21 mouse cellular contexts compared by ENCODE assay signal in the genomic region with DNA sequence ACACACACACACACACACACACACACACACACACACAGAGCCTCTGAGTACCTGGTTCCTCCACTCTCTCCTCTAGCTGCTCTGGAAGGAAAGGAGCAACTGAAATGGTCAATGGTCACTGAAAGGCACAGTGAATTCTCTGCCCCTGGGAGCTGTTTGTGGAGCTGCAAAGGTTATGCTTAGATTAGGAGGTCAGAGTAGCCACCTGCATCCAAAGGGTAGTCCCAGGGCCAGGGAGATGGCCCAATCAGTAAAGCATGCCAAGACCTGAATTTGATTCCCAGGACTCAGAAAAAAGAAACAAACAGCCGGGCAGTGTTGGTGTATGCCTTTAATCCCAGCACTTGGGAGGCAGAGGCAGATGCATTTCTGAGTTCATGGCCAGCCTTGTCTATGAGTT. TPM values are rescaled to one million over a fixed set of nuclear protein-coding genes. Genes with fewer than 3 reads are reported as not detected.
A peak's percentile ranks its signal among the peaks of the same experiment; 100 is the strongest.
DNase-seq lines count a peak whose midpoint lies in the region; ATAC-seq and TF ChIP-seq lines count a peak whose summit lies in the region.
"Had no signal": no experiment of that assay in that cellular context is flagged by ENCODE, and none has a peak within 500 bp of the region (broad histone marks: within the 10 kb centered on the region; RNA-seq: fewer than 3 reads in every experiment).

No protein-coding gene starts in this region.

- 74% methylated on average over 1 of the region's 1 CpGs for WGBS in heart, embryonic 13.5 days
- 73% methylated on average over 1 of the region's 1 CpGs for WGBS in limb, embryonic 10.5 days
- WGBS in liver, postnatal 0 days (ENCODE audit: insufficient replicate concordance): 35% methylated on average over 1 of the region's 1 CpGs
- 100% methylated on average over 1 of the region's 1 CpGs for WGBS in thymus, adult 2 months

- TF ChIP-seq POLR2A in MEL (IDR thresholded peaks at IDR 0.05; ENCODE audit: control insufficient read depth in 1 of 2, insufficient read depth in 1 of 2, low read depth in 1 of 2, low read length in 2 of 2, poor library complexity in 1 of 2): no peak
- no peak for TF ChIP-seq POLR2A in thymus, adult 2 months (IDR thresholded peaks at IDR 0.05; ENCODE audit: control insufficient read depth, extremely low read depth, insufficient read depth, low read length, poor library complexity)

- H3K27ac ChIP-seq in heart, embryonic 13.5 days (replicated peaks): no peak overlapping the region
- no peak overlapping the region for H3K27ac ChIP-seq in MEL (ENCODE audit: control insufficient read depth, low read depth, low read length)
- H3K27ac ChIP-seq in limb, embryonic 10.5 days: peak overlapping the region; percentile 73
- no peak overlapping the region for H3K27ac ChIP-seq in liver, postnatal 0 days (ENCODE audit: low read depth)
- H3K27ac ChIP-seq in thymus, adult 2 months (ENCODE audit: control insufficient read depth, insufficient read depth, low read length): no peak overlapping the region
- H3K27ac ChIP-seq: hindbrain, embryonic 14.5 days; macrophage; midbrain, embryonic 15.5 days had no signal

- H3K27me3 ChIP-seq in heart, embryonic 13.5 days (replicated peaks): no peaks in the 10 kb centered on the region
- no peaks in the 10 kb centered on the region for H3K27me3 ChIP-seq in MEL (ENCODE audit: control insufficient read depth in 1 of 2, insufficient read depth in 2 of 2, low read length in 2 of 2)
- no peaks in the 10 kb centered on the region for H3K27me3 ChIP-seq in limb, embryonic 10.5 days (ENCODE audit: low read depth, poor library complexity, severe bottlenecking)
- no peaks in the 10 kb centered on the region for H3K27me3 ChIP-seq in liver, postnatal 0 days (ENCODE audit: insufficient read depth, low read length)
- no peaks in the 10 kb centered on the region for H3K27me3 ChIP-seq in thymus, adult 2 months (ENCODE audit: control insufficient read depth, insufficient read depth, low read length)
- H3K27me3 ChIP-seq: embryonic facial prominence, embryonic 12.5 days; forebrain, embryonic 15.5 days; limb, embryonic 13.5 days; midbrain, embryonic 15.5 days had no signal

- no peaks in the 10 kb centered on the region for H3K9me3 ChIP-seq in heart, embryonic 13.5 days
- no peaks in the 10 kb centered on the region for H3K9me3 ChIP-seq in MEL (replicated peaks; ENCODE audit: insufficient read depth, low read length)
- H3K9me3 ChIP-seq in limb, embryonic 10.5 days (replicated peaks): no peaks in the 10 kb centered on the region
- H3K9me3 ChIP-seq in liver, postnatal 0 days (ENCODE audit: low read length): no peaks in the 10 kb centered on the region
- H3K9me3 ChIP-seq: embryonic facial prominence, embryonic 12.5 days; forebrain, embryonic 15.5 days; limb, embryonic 13.5 days; midbrain, embryonic 15.5 days had no signal

- no peaks in the 10 kb centered on the region for H3K36me3 ChIP-seq in heart, embryonic 13.5 days
- peaks cover 0 to 8% of the 10 kb centered on the region in 2 experiments; a peak in 2 of 4 replicates for H3K36me3 ChIP-seq in MEL (ENCODE audit: control insufficient read depth in 1 of 2, insufficient read depth in 2 of 2, low read length in 2 of 2)
- no peaks in the 10 kb centered on the region for H3K36me3 ChIP-seq in limb, embryonic 10.5 days
- no peaks in the 10 kb centered on the region for H3K36me3 ChIP-seq in liver, postnatal 0 days (replicated peaks; ENCODE audit: insufficient read depth, low read length)
- H3K36me3 ChIP-seq in thymus, adult 2 months (ENCODE audit: control insufficient read depth, insufficient read depth, low read length): no peaks in the 10 kb centered on the region
- H3K36me3 ChIP-seq: embryonic facial prominence, embryonic 12.5 days; forebrain, embryonic 15.5 days; limb, embryonic 13.5 days; midbrain, embryonic 15.5 days had no signal

- H3K9ac ChIP-seq in heart, embryonic 13.5 days: peak overlapping the region; percentile 33; the same call in 1 of the 2 replicates
- no peak overlapping the region for H3K9ac ChIP-seq in MEL (ENCODE audit: control insufficient read depth, low read depth, low read length, poor library complexity, severe bottlenecking)
- H3K9ac ChIP-seq in liver, postnatal 0 days (replicated peaks): no peak overlapping the region
- H3K9ac ChIP-seq: embryonic facial prominence, embryonic 12.5 days; forebrain, embryonic 15.5 days; hindbrain, embryonic 14.5 days; limb, embryonic 13.5 days; midbrain, embryonic 15.5 days had no signal

- H3K4me2 ChIP-seq in heart, embryonic 13.5 days: no peak overlapping the region
- no peak overlapping the region for H3K4me2 ChIP-seq in liver, postnatal 0 days (ENCODE audit: low read depth, low read length)
- H3K4me2 ChIP-seq: embryonic facial prominence, embryonic 12.5 days; forebrain, embryonic 15.5 days; hindbrain, embryonic 14.5 days; limb, embryonic 13.5 days; midbrain, embryonic 15.5 days had no signal

- no peak for ATAC-seq in heart, embryonic 13.5 days (ENCODE audit: extremely low read depth, insufficient number of reproducible peaks, low FRiP score, low TSS enrichment)
- peak; percentile 51; the same call in 1 of the 2 replicates for ATAC-seq in liver, postnatal 0 days
- ATAC-seq: CD4-positive, CD25-positive, alpha-beta regulatory T cell, adult 4 months; midbrain, embryonic 15.5 days had no signal

- no peak for TF ChIP-seq RAD21 in MEL (IDR thresholded peaks at IDR 0.05; ENCODE audit: low read depth, low read length)

- peaks cover 16% of the 10 kb centered on the region for H3K4me1 ChIP-seq in heart, embryonic 13.5 days
- H3K4me1 ChIP-seq in MEL (ENCODE audit: control insufficient read depth in 1 of 2, insufficient read depth in 2 of 2, low read length in 2 of 2): peaks cover 6 to 11% of the 10 kb centered on the region in 2 experiments
- H3K4me1 ChIP-seq in limb, embryonic 10.5 days: peaks cover 61% of the 10 kb centered on the region
- H3K4me1 ChIP-seq in liver, postnatal 0 days (ENCODE audit: insufficient read depth): no peaks in the 10 kb centered on the region
- H3K4me1 ChIP-seq in thymus, adult 2 months (replicated peaks; ENCODE audit: control insufficient read depth, insufficient read depth, low read length): no peaks in the 10 kb centered on the region

- TF ChIP-seq EP300 in MEL (IDR thresholded peaks at IDR 0.05; ENCODE audit: low read depth in 1 of 2, low read length in 2 of 2): no peak
- no peak for TF ChIP-seq EP300 in liver, postnatal 0 days (IDR thresholded peaks at IDR 0.05; ENCODE audit: low read depth)

- no peaks in the 10 kb centered on the region for H3K79me2 ChIP-seq in MEL (ENCODE audit: control insufficient read depth, insufficient read depth, low read length, poor library complexity)

- TF ChIP-seq CTCF in MEL (IDR thresholded peaks at IDR 0.05 in 2 of 3, conservative IDR thresholded peaks at IDR 0.05 in 1 of 3; ENCODE audit: control insufficient read depth in 1 of 3, insufficient read depth in 1 of 3, low read depth in 2 of 3, low read length in 3 of 3, poor library complexity in 1 of 3, severe bottlenecking in 1 of 3): no peak
- no peak for TF ChIP-seq CTCF in liver, postnatal 0 days (IDR thresholded peaks at IDR 0.05; ENCODE audit: low read depth)
- no peak for TF ChIP-seq CTCF in thymus, adult 2 months (IDR thresholded peaks at IDR 0.05; ENCODE audit: borderline replicate concordance, control insufficient read depth, extremely low read depth, insufficient read depth, low read length, poor library complexity)

- no peak overlapping the region for H3K4me3 ChIP-seq in heart, embryonic 13.5 days
- peak overlapping the region; percentile 11 to 54; a peak in 2 of 4 replicates for H3K4me3 ChIP-seq in MEL (ENCODE audit: control insufficient read depth in 1 of 2, insufficient read depth in 1 of 2, low read depth in 2 of 2, low read length in 2 of 2)
- no peak overlapping the region for H3K4me3 ChIP-seq in limb, embryonic 10.5 days
- H3K4me3 ChIP-seq in liver, postnatal 0 days (ENCODE audit: low read depth, low read length): no peak overlapping the region
- no peak overlapping the region for H3K4me3 ChIP-seq in thymus, adult 2 months (ENCODE audit: control insufficient read depth, insufficient read depth, low read length)
- H3K4me3 ChIP-seq: embryonic facial prominence, embryonic 12.5 days; forebrain, embryonic 15.5 days; limb, embryonic 13.5 days; midbrain, embryonic 15.5 days had no signal

- no peak for DNase-seq in heart, postnatal 4 days
- no peak for DNase-seq in MEL (ENCODE audit: low read depth, low spot score)
- no peak for DNase-seq in limb, embryonic 10.5 days (ENCODE audit: low spot score)
- DNase-seq in liver, postnatal 0 days: no peak
- no peak for DNase-seq in cerebellum, postnatal 14 days
- DNase-seq in thymus, adult 2 months: no peak
- DNase-seq: layer of hippocampus, adult 9-11 months; lung, adult 2 months had no signal

TF ChIP-seq in MEL, 35 proteins besides CTCF, POLR2A, EP300 and RAD21 (continues in another document):
- TF ChIP-seq KAT2A (conservative IDR thresholded peaks at IDR 0.05; ENCODE audit: low read depth, low read length) (no peak), SIN3A (IDR thresholded peaks at IDR 0.05; ENCODE audit: low read length) (0 out of 2 replicates have a peak, but pooled peaks have one; percentile 7), ZNF384 (IDR thresholded peaks at IDR 0.05; ENCODE audit: low read depth, low read length) (no peak), POLR2AphosphoS2 (IDR thresholded peaks at IDR 0.05; ENCODE audit: low read length) (no peak), TAL1 (IDR thresholded peaks at IDR 0.05; ENCODE audit: low read length) (no peak), GABPA (IDR thresholded peaks at IDR 0.05; ENCODE audit: low read depth, low read length) (no peak), ZC3H11A (IDR thresholded peaks at IDR 0.05; ENCODE audit: low read depth, low read length) (no peak)

RNA-seq across cellular contexts. Expression of gene Tmem209, which starts 41.5 kb away (rescaled TPM):
- polyA plus RNA-seq in heart, embryonic 13.5 days (2015; fragmentation: Nextera tagmentation; extraction: Ambion mirVana): 24.2 and 25.6 TPM in 2 replicates
- total RNA-seq in heart, postnatal 4 days (2021): 10 to 100 TPM; 18.0 to 20.2 TPM
- 25.4 and 26.1 TPM in 2 replicates for total RNA-seq in MEL (2012; rRNA removed)
- 10 to 100 TPM; 35.9 to 93.4 TPM for polyA plus RNA-seq in MEL (2012; ENCODE audit: insufficient read depth in 1 of 2, insufficient read length in 2 of 2, low read depth in 1 of 2, low replicate concordance in 2 of 2, missing spikeins in 1 of 2)
- 45.7 and 51.6 TPM in 2 replicates for polyA plus RNA-seq in limb, embryonic 10.5 days (2016; fragmentation: Nextera tagmentation; extraction: Ambion mirVana)
- polyA plus RNA-seq in liver, postnatal 0 days (2015; fragmentation: Nextera tagmentation; extraction: Ambion mirVana): 10.8 and 12.6 TPM in 2 replicates
- 79.5 and 80.2 TPM in 2 replicates for polyA plus RNA-seq in thymus, adult 2 months (2012; rRNA removed)

RNA-seq across cellular contexts. Expression of gene Ssmem1, which starts 41.6 kb away (rescaled TPM):
- polyA plus RNA-seq in heart, embryonic 13.5 days (2015; fragmentation: Nextera tagmentation; extraction: Ambion mirVana): not detected in 2 replicates
- under 1 TPM in 1 of 2 experiments, not detected in 1; 0.52 TPM for total RNA-seq in heart, postnatal 4 days (2021)
- 0.08 TPM in 1 of 2 replicates, not detected in the other for total RNA-seq in MEL (2012; rRNA removed)
- polyA plus RNA-seq in MEL (2012; ENCODE audit: insufficient read depth in 1 of 2, insufficient read length in 2 of 2, low read depth in 1 of 2, low replicate concordance in 2 of 2, missing spikeins in 1 of 2): under 1 TPM in 1 of 2 experiments, not detected in 1; 0.13 TPM
- polyA plus RNA-seq in limb, embryonic 10.5 days (2016; fragmentation: Nextera tagmentation; extraction: Ambion mirVana): 0.38 and 0.59 TPM in 2 replicates
- not detected in 2 replicates for polyA plus RNA-seq in liver, postnatal 0 days (2015; fragmentation: Nextera tagmentation; extraction: Ambion mirVana)
- not detected in 2 replicates for polyA plus RNA-seq in thymus, adult 2 months (2012; rRNA removed)
- total RNA-seq: hematopoietic stem cell, adult 5-6 weeks; megakaryocyte-erythroid progenitor cell, adult 5-6 weeks had no signal
- polyA plus RNA-seq: adrenal gland, adult 2 months; CD4-positive, CD25-positive, alpha-beta regulatory T cell, adult 4 months; forebrain, embryonic 15.5 days; lung, adult 2 months; macrophage; small intestine, adult 2 months; stomach, embryonic 14.5 days had no signal

Comparison
In these comparisons a context has a peak if more than half of its experiments do, and no peak if none do; other contexts are left out.
1. H3K4me3 ChIP-seq: peak in MEL (2 of 2); none in heart, embryonic 13.5 days (single experiment), limb, embryonic 10.5 days (single experiment), liver, postnatal 0 days (single experiment) and thymus, adult 2 months (single experiment).